Mouse (Mus musculus) lung, postnatal 4 days (tissue): ENCODE measurements around the gene Grb10.

Source experiments
- DNase-seq, 2 experiments: peaks; one replicate each; pipeline ENCODE4 v3.0.0; 2021

The Grb10 gene

DNA sequence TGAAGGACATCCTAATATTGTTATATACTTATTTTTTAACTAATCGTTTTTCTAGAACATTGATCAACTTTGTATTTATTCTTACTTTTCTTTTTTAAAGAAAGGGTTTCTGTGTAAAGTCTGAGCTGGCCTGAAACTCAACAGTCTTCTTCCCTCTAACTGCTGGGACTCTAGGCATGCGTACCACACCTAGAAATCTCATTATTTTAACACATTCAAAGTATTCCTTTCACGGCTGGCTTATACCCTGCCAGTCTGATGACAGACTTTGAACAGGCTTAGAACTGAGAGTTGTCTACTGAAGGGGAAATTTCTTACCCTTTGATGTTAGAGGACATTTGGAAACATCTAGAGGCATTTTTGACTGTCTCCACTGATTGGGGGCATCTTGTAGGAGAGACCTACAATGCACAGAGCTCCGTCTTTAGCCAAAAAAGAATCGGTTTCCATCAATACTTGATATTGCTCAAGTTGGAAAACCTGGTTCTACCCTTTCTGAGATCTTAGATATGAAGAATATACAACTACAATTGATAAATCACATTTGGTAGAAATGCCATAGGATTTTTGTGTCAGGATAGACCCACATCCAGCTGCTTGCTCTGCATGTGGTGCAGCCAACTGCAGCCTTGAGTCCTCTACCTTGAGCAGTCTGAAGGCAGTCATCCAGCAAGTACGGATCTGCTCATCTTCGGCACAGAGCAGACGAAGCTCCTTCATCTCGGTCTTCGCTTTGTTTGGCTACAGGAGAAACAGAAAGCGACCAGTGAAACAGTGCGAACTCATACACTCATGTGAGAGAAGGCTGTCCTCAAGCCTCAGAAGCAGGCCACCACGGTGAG lies 95.0 kb downstream of the Grb10 start:
- DNase-seq = no peak

DNA sequence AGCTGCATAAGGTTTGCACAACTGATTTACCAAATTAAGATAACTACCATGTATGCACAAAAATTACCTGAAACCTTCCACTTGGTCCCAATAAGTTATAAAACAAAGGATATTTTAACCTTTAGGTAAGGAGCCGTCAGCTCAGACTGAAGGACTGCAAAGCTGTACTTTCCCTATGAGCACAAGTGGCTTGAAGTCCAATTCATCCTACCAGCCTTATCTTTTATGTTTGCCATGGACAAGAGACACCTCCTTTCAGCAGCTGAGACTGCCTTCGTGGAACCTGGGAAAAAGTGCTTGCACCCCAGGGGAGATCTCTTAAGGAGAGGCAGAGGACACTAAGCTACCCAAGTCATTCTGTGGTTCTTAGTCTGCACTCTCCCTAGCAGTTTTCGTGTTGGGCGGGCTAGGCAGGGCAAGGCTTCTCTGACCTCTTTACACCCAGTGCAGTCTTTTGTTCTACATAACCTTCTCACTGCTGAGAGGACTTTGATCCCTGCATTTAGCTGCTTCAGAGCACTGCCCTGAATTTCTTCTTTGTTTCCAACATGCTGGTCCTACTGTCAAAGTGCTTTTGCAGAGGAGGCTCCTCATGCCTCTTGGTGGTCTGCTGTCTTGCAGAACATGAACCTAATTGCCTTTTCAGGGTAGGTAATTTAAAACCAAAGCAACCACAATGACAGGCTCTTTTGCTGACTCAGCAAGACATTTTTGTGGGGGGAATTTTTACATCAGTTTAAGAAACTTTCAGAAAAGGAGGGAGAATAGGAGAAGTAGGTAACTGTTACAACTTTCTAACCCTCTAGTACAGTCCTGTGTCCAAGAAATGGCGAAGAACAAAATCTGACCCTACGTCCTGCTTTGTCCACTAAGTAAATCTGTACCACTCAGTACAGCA lies 95.9 kb downstream of the Grb10 start:
- no peak for DNase-seq

DNA sequence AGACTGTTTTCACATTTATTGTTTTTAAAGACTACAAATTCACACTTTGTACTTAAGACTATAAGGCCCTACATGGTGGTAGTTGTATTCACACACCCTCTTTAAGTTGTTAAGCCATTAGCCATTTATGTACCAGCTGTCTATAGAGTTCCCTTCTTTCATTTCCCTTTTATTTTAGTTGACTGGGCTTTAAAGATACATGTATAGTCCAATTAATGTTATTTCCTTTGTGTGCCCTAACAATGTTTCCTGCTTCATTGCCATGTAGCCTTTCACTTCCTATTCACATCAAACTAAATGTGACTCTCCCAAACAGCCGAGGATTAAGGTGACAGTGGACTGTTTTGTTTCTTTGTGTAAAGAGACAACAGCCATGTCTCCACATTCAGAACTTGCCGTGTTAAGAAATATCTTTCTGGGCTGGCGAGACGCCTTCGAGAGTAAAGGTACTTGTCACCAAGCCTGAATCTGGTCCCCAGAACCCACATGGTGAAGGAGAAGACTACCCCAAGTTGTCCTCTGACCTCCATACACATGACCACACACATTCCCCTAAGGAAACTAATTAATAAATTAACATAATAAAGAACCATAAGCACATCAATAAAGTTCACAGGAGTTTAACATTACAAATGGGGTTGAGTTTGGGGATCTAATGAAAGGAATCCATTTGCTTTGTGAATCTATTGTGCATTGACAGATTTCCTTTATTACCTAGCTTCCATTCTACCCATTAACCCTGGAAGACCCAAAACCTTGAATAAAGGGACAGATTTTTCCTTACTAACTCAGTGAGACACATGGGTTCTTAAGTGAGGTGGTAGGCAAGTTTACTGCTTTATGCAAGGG lies 97.4 kb downstream of the Grb10 start:
- no peak for DNase-seq

DNA sequence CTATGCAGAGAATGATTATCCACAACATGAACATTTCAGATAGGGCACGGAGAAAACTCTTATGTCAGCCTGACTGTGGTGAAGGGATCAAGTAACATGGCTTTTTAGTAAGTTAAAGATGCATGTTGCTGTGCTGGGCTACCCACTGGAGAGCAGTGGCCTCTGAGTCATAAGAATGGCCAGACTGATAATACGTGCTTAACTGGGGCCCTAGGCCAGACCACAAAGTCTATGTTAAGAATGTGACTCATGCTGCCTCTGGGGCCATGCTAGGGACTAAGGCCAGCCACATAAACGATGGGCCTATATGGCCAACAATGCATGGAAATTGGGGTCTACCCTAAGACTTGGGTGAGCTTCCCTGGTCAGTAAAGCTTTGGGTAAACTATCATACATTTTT lies 98.9 kb downstream of the Grb10 start:
- DNase-seq = no peak

DNA sequence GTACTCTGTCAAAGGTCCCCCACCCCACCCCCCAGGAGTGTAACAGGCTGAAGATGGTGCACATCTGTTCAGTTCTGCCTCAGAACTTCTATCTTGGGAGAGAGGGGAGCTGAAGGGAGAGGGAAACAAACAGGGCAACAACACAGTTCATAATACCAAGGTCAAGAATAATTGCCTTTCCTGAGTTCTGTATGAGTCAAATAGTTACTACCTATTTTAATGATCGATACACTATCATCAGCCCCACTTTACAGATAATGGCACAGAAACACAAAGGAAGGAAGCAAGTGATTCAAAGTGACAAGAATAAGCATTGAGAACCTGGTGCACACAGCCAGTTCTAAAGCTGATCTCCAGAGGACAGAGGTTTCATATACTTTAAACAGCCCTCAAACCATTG lies 99.9 kb downstream of the Grb10 start:
- no peak for DNase-seq

DNA sequence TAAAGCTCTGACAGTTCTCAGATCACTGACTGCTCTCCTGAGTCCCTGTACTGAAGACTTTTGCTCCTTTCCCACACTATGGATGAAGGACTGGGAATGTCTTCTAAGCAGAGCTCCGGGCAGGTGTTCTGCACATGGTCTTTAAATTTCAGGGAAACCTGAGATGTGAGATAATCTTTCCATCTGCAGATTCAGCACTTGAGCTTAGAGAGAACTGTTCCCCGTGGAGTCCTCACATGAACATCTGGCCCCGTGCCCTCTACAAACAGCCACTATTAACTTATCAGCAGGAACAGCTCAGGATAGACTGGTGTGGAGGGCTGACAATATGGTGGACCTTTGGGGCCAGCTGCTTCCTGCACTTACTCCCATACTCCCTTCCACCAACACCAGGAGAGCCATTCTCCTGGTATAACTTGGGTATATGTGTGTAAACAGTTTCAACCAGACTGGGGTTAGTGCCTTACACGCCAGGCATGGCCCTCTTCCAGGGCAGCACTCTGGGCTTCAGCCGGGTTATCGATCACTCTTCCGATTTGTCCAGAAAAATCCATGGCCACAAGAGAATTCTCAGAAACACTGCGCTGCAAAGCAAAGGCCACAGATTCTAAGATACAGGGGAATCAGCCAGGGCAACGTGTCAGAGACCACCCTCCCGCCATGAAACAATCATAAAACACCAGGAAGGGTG lies 101.0 kb downstream of the Grb10 start:
- DNase-seq = no peak

DNA sequence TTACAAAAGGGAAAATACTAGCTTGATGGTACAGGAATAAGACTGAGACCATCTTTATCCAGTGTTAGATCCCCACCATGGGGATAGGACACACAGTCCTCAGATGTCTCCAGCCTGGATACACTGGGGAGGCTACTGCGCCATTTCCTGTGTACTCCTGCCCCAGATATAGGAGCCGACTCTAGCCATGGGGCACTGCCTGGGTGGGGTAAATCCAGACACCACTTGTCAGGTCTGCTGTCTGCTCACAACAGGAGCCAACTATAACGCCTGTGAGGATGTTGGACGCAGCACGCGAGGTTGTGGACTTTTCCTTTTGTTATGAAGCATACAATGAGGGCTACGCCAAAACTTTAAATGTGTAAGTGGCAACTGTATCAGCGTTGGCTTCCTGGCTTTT lies 103.7 kb downstream of the Grb10 start:
- DNase-seq = peak in 1 of 2 experiments; percentile 28

DNA sequence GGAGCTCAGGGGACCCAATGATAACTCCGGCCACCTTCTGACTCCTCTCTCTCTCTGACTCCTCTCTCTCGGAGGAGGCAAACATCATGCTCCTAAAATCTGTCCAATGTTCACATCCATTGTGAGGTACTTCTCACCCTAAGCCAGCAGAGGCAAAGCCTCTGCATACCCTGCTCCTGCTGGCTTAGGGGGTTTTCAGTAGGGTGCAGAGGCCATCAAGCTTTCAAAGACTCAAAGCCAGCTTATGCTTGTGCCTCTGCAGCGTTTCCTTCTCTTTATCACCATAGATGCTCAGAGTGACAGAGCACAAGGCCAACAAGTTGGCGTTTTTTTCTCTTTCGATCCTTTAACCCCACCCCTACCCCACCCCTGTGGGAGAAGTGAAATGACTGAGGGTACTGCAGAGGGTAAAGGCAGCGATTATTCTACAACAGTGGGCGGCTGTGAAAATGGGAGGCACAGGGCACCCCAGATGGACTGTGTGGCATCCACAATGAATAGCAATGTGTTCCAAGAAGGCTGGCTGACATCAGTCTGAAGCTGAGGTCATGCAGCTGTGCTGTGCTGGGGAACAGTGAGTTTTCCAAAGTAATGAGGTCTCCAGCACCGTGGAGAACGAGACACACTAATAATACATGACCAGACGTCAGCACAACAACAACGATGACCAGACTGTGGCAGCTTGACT lies 106.2 kb downstream of the Grb10 start:
- no peak for DNase-seq

DNA sequence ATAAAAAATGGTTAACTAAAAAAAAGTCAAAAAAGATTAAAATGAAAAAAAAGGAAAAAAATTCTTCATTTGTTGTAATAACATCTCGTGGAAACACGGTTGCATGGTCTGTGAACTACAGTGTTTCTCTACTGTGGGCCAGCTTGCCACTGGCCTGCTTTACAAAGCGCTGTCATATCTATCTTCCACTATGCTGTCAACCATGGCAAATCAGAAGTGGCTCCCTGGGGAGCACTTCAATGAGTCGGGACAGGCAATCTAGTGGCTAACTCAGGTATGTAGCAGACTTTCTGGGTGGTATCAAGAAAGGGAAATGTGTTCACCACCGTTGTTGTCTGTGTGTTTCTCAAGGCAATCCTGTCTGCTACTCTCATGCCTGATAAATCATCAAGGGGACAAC lies 106.8 kb downstream of the Grb10 start:
- no peak for DNase-seq

DNA sequence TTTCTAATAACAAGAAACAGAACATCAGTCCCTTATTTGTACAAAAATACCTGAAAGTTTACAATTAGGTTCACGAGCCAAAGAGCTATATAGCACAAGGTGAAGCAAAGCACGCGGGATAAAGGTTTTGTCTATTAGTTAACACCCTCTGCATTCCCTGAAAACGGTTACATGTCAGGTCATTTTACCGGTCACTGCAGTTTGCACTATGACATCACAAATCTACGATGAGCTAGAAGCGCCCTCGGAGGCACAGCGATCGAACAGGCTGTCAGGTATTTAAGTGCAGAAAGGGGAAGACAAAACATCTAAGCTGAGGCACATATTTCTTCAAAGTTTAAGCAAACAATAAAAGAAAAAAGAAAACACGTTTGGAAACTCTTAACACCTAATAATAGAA lies 108.0 kb downstream of the Grb10 start:
- no peak for DNase-seq

DNA sequence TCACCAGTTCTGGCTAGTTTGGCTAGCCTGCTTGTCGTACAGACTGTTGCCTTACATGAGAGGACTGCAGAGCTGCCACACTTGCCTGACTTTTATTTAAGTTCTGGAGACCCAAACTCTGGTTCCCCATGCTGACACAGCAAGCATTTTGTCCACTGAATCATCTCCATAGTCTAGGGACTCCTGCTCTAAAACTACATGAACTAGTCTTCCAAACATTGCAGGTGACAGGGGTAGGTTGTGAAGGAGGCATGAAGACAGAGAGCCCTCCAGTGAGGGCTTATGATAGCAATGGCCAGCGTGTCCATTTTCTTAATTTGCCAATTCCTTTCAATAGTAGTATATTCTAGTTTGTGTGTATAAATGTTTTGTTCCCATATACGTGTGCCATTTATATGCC lies 109.4 kb downstream of the Grb10 start:
- DNase-seq = no peak

DNA sequence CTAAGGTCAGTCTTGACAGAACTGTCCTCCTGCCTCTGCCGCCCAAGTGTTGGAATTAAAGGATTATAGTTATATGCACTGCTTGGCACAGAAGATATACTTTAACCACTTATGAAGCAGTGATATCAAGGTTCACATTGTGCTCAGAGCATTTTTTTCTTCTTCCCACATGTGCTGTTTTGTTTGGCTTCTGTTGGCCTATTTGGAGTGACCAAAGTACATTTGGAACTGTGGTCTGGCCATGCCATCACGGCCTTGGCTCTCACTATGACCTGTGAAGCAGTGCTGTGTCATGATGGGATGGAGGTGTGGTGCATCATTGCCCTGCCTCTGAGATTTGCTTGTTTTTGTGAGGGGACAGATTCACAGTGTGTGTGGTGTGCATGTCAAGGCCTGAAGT lies 109.9 kb downstream of the Grb10 start:
- DNase-seq = no peak

DNA sequence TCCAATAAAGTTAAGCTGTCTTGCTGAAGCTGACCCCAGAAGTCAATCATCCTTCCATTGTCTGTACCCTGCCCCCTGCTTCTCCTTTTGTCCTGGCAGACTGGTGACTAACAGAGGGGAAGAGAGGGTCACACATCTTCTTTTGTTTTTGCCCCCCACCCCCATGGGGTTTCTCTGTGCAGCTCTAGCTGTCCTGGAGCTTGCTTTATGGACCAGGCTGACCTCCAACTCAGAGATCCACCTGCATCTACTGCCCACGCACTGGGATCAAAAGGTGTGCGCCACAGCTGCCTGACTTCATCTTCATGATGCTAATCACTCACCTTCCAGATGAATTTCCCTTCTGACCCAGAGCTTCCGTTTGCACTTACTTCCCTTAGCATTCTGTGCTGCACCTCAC lies 114.6 kb downstream of the Grb10 start:
- DNase-seq = no peak

DNA sequence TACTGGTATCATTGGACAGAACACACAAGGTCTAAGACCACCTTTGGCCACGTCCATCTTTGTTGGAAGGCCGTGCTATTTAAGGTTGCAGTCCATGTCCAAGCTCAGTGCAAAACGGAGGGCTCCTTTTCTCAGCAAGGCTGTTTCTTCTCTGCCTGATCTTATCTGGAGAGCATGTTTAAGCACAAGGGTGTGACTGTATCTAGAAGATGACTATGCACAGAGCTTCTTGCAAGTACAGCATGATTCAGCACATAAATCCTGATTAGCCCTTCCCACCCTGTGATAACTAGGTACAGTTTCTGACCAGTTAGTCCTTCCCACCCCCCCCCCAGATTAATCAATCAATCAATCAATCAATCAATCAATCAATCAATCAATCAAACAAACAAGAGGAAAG lies 115.1 kb downstream of the Grb10 start:
- DNase-seq = no peak

DNA sequence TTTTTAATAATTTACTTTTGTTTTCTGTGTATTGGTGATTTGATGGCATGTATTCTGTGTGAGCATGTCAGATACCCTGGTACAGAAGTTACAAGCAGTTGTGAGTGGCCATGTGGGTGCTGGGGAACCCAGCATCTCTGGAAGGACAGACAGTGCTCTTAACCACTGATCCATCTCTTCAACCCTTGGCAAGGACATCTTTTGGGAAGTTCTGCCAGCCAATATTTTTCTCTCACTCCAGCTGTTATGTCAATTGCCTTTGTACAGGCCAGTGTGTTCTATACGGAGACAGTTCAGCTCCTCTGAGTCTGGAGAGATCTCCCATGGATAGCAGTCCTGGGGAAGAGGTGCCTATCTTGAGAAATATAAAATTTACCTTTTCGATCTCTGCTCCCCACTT lies 116.4 kb downstream of the Grb10 start:
- DNase-seq = no peak

DNA sequence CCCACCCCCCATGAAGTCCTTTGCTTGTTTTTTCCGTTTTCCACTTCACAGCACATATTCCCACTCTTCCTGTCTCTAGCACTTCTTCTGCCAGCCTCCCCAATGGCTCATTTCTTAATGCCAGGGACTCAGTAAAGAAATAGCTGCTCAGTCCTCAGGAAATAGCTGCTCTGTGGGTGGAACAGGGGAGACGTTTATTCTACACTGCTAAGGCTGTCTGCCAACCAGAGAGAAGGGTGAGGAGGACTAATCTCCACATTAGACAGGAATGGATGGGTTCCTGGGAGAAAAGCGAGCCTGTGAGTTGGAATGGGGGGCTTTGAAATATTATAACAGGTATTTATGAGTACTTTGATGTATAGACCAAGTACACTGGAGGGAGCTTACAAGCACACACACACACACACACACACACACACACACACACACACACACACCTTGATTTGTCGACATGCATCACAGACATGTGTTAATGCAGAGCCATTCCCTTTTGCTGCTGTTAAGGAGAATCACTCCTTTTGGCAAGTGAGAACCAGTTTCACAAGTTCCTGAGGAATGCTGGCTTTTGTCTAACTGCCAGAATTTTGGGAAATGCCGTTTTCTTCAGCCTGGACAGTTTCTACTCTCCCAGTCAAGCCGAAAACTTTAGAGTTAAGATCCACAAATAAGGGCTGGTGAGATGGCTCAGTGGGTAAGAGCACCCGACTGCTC lies 130.6 kb downstream of the Grb10 start:
- DNase-seq = peak in 1 of 2 experiments; percentile 27

DNA sequence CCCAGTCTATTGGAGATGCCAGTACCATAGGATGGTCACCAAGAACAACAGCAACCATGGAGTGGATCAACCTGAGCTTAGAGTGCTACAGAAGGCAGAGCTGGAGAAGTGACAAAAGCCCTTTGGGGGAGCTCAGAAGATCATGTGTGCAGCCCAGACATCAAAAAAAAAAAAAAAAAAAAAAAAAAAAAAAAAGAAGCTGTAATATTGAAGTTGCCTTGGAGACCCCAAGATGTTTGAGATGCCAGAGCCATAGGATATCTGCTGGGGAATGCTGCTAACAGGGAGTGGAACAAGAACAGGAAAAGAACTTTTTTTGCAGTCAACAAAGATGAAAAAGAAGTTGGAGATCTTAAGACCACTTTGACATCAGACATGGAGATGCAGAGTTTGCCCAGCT lies 133.0 kb downstream of the Grb10 start:
- DNase-seq = no peak

DNA sequence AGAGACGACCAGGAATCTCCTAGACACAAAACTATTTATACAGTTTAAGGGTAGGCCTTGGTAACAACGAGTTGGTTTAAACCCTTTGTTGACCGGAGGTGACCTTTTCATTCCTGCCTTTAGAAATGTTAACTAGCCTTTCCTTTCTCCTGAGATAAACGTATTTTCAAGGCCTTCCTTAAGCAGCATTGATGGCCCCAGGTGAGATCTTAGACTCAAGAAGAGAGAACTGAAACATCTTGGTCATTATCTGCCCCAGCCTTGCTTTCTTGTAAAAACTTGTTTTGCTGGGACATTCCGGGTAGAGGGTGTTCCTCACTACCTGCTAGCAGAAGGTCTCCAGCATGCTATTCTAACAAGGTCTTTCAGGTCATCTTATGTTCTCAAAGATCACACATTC lies 133.5 kb downstream of the Grb10 start:
- no peak for DNase-seq

DNA sequence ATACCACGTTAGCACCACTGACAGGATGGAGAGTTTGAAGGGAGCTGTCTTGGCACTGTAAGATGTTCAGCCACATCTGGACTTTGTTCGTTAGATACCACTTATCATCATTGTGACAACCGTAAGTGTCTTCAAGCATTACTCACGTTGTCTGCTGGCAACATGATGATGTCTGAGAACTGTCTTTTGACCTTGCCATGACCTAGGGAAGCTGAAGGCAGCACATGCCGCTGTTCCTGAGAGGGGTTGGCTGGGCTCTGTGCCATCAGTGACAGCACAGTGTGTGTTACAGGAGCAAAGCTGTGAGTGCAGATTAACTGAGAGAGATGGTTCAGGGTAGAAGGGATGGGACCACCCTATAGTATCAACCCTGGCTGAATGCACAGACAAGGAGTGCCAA lies 137.0 kb downstream of the Grb10 start:
- peak in 1 of 2 experiments; percentile 52 for DNase-seq

DNA sequence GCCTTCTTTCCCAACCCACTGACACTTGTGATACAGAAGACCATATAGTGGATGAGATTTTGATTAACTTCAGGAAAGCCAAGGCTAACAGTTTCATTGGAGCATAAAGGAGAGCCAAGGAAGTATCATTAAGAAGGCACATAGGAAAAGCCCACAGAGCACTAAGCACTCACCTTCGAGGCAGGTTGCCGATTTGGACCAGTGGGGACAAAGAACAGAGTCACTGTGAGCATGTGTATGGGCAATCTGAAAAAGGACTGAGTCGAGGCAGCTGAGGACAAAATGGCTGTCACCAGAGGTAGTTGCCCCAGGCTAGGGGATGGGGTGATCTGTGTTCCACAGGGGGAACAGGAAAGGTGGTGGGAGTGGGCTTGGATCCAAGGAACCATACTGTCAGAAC lies 140.0 kb downstream of the Grb10 start:
- DNase-seq = no peak
